Mouse (Mus musculus): Measurements from ENCODE around the gene Emc6. TPM values are rescaled to one million over a fixed set of nuclear protein-coding genes. Genes with fewer than 3 reads are reported as not detected.

The Emc6 gene
- polyA plus RNA-seq (2015; fragmentation: Nextera tagmentation; extraction: Ambion mirVana), result 91.9 and 95.4 TPM in 2 replicates

- under 1% methylated on average over 81 of the region's 81 CpGs for whole genome bisulfite sequencing
Measured at GRCm38 (mm10) chr11:73176608-73177508, at the start of gene Emc6, which contains the start of gene Tax1bp3. Gene Emc6 (minus strand): TSS chr11:73177037. Gene Tax1bp3 (plus strand): TSS chr11:73177083.

GRCm38 (mm10) chr11:73225856-73226255 is 49.0 kb upstream of the Emc6 start:
- no peak for ATAC-seq (ENCODE audit: insufficient number of reproducible peaks, low FRiP score, low TSS enrichment, low read depth)
- WGBS, result 87% methylated on average over 6 of the region's 6 CpGs
- Histone ChIP-seq H3K9me3 (no peaks in the 10 kb centered on the region), H3K9ac (no peak overlapping the region), H3K4me2 (no peak overlapping the region), H3K27me3 (no peaks in the 10 kb centered on the region), H3K27ac (no peak overlapping the region), H3K4me3 (no peak overlapping the region), H3K4me1 (no peaks in the 10 kb centered on the region), H3K36me3 (no peaks in the 10 kb centered on the region)

More at GRCm38 (mm10) chr11:73176608-73177508, at the start of gene Emc6, which contains the start of gene Tax1bp3:
- H3K9ac ChIP-seq, result peak within 1 kb of the TSS; percentile 86
- ATAC-seq (ENCODE audit: insufficient number of reproducible peaks, low FRiP score, low TSS enrichment, low read depth), result peak; percentile 97
- H3K4me1 ChIP-seq, result peaks cover 35% of the 10 kb centered on the region
- peak within 1 kb of the TSS; percentile 60 for H3K4me2 ChIP-seq
- H3K27me3 ChIP-seq, result no peaks in the 10 kb centered on the region
- no peaks in the 10 kb centered on the region for H3K9me3 ChIP-seq
- peak within 1 kb of the TSS; percentile 78 for H3K4me3 ChIP-seq
- peaks cover 20% of the 10 kb centered on the region for H3K36me3 ChIP-seq
- H3K27ac ChIP-seq, result peak within 1 kb of the TSS; percentile 96

- H3K4me2 ChIP-seq, result no peak overlapping the region
- H3K9ac ChIP-seq, result no peak overlapping the region
- no peak overlapping the region for H3K27ac ChIP-seq
- no peaks in the 10 kb centered on the region for H3K9me3 ChIP-seq
- H3K36me3 ChIP-seq, result no peaks in the 10 kb centered on the region
- H3K27me3 ChIP-seq, result no peaks in the 10 kb centered on the region
- no peaks in the 10 kb centered on the region for H3K4me1 ChIP-seq
- no peak for ATAC-seq (ENCODE audit: insufficient number of reproducible peaks, low FRiP score, low TSS enrichment, low read depth)
- no peak overlapping the region for H3K4me3 ChIP-seq
- 73% methylated on average over 2 of the region's 2 CpGs for WGBS
Measured at GRCm38 (mm10) chr11:73223966-73224365, 47.1 kb upstream of the Emc6 start.

- no peak overlapping the region for H3K27ac ChIP-seq
- 37% methylated on average over 5 of the region's 5 CpGs for WGBS
- H3K4me1 ChIP-seq, result no peaks in the 10 kb centered on the region
- no peak for ATAC-seq (ENCODE audit: insufficient number of reproducible peaks, low FRiP score, low TSS enrichment, low read depth)
- no peak overlapping the region for H3K9ac ChIP-seq
- H3K36me3 ChIP-seq, result no peaks in the 10 kb centered on the region
- no peak overlapping the region for H3K4me2 ChIP-seq
- H3K9me3 ChIP-seq, result no peaks in the 10 kb centered on the region
- no peaks in the 10 kb centered on the region for H3K27me3 ChIP-seq
- no peak overlapping the region for H3K4me3 ChIP-seq
Measured at GRCm38 (mm10) chr11:73222846-73223245, 46.0 kb upstream of the Emc6 start.

- H3K9ac ChIP-seq, result no peak overlapping the region
- 71% methylated on average over 1 of the region's 1 CpGs for whole genome bisulfite sequencing
Measured at GRCm38 (mm10) chr11:73220651-73221050, 43.8 kb upstream of the Emc6 start.

GRCm38 (mm10) chr11:73219671-73220070 is 42.8 kb upstream of the Emc6 start:
- Histone ChIP-seq H3K4me1 (no peaks in the 10 kb centered on the region), H3K9ac (no peak overlapping the region), H3K9me3 (no peaks in the 10 kb centered on the region), H3K27me3 (no peaks in the 10 kb centered on the region), H3K27ac (no peak overlapping the region), H3K36me3 (no peaks in the 10 kb centered on the region), H3K4me2 (no peak overlapping the region), H3K4me3 (no peak overlapping the region)
- 66% methylated on average over 2 of the region's 2 CpGs for WGBS
- no peak for ATAC-seq (ENCODE audit: insufficient number of reproducible peaks, low FRiP score, low TSS enrichment, low read depth)

More at GRCm38 (mm10) chr11:73220651-73221050, 43.8 kb upstream of the Emc6 start:
- Histone ChIP-seq H3K27ac (no peak overlapping the region), H3K4me2 (no peak overlapping the region), H3K27me3 (no peaks in the 10 kb centered on the region), H3K4me1 (no peaks in the 10 kb centered on the region), H3K4me3 (no peak overlapping the region), H3K9me3 (no peaks in the 10 kb centered on the region), H3K36me3 (no peaks in the 10 kb centered on the region)
- no peak for ATAC-seq (ENCODE audit: insufficient number of reproducible peaks, low FRiP score, low TSS enrichment, low read depth)

GRCm38 (mm10) chr11:73213956-73214355 is 37.1 kb upstream of the Emc6 start:
- ATAC-seq (ENCODE audit: insufficient number of reproducible peaks, low FRiP score, low TSS enrichment, low read depth), result no peak
- Histone ChIP-seq H3K4me2 (no peak overlapping the region), H3K4me3 (no peak overlapping the region), H3K4me1 (no peaks in the 10 kb centered on the region), H3K27ac (no peak overlapping the region), H3K9ac (no peak overlapping the region), H3K27me3 (no peaks in the 10 kb centered on the region), H3K9me3 (no peaks in the 10 kb centered on the region), H3K36me3 (no peaks in the 10 kb centered on the region)
- WGBS, result 66% methylated on average over 3 of the region's 3 CpGs

- 74% methylated on average over 2 of the region's 2 CpGs for WGBS
- no peaks in the 10 kb centered on the region for H3K4me1 ChIP-seq
- H3K27ac ChIP-seq, result no peak overlapping the region
- H3K9ac ChIP-seq, result no peak overlapping the region
- H3K4me3 ChIP-seq, result no peak overlapping the region
- no peaks in the 10 kb centered on the region for H3K27me3 ChIP-seq
- ATAC-seq (ENCODE audit: insufficient number of reproducible peaks, low FRiP score, low TSS enrichment, low read depth), result no peak
- no peak overlapping the region for H3K4me2 ChIP-seq
- no peaks in the 10 kb centered on the region for H3K9me3 ChIP-seq
- no peaks in the 10 kb centered on the region for H3K36me3 ChIP-seq
Measured at GRCm38 (mm10) chr11:73207621-73208020, 30.8 kb upstream of the Emc6 start.

- WGBS, result 59% methylated on average over 7 of the region's 7 CpGs
Measured at GRCm38 (mm10) chr11:73205194-73205593, 28.4 kb upstream of the Emc6 start.

GRCm38 (mm10) chr11:73203895-73204294 is 27.1 kb upstream of the Emc6 start:
- H3K9me3 ChIP-seq, result no peaks in the 10 kb centered on the region
- WGBS, result 82% methylated on average over 8 of the region's 8 CpGs

More at GRCm38 (mm10) chr11:73205194-73205593, 28.4 kb upstream of the Emc6 start:
- no peak overlapping the region for H3K9ac ChIP-seq
- H3K36me3 ChIP-seq, result no peaks in the 10 kb centered on the region
- no peak overlapping the region for H3K27ac ChIP-seq
- no peaks in the 10 kb centered on the region for H3K27me3 ChIP-seq
- H3K4me1 ChIP-seq, result peaks cover 6% of the 10 kb centered on the region; the same call in 1 of the 2 replicates
- no peak overlapping the region for H3K4me2 ChIP-seq
- no peak overlapping the region for H3K4me3 ChIP-seq
- H3K9me3 ChIP-seq, result no peaks in the 10 kb centered on the region
- no peak for ATAC-seq (ENCODE audit: insufficient number of reproducible peaks, low FRiP score, low TSS enrichment, low read depth)

GRCm38 (mm10) chr11:73201597-73201996 is 24.8 kb upstream of the Emc6 start:
- no peak for ATAC-seq (ENCODE audit: insufficient number of reproducible peaks, low FRiP score, low TSS enrichment, low read depth)
- WGBS, result 28% methylated on average over 4 of the region's 4 CpGs
- no peak overlapping the region for H3K9ac ChIP-seq
- no peaks in the 10 kb centered on the region for H3K36me3 ChIP-seq
- H3K27ac ChIP-seq, result no peak overlapping the region
- no peak overlapping the region for H3K4me3 ChIP-seq
- peaks cover 22% of the 10 kb centered on the region for H3K4me1 ChIP-seq
- H3K9me3 ChIP-seq, result no peaks in the 10 kb centered on the region
- H3K4me2 ChIP-seq, result no peak overlapping the region
- H3K27me3 ChIP-seq, result no peaks in the 10 kb centered on the region

More at GRCm38 (mm10) chr11:73203895-73204294, 27.1 kb upstream of the Emc6 start:
- Histone ChIP-seq H3K27ac (no peak overlapping the region), H3K4me2 (no peak overlapping the region), H3K4me1 (peaks cover 12% of the 10 kb centered on the region), H3K9ac (no peak overlapping the region), H3K36me3 (no peaks in the 10 kb centered on the region), H3K27me3 (no peaks in the 10 kb centered on the region), H3K4me3 (no peak overlapping the region)
- ATAC-seq (ENCODE audit: insufficient number of reproducible peaks, low FRiP score, low TSS enrichment, low read depth), result no peak

GRCm38 (mm10) chr11:73201021-73201420 is 24.2 kb upstream of the Emc6 start:
- H3K27ac ChIP-seq, result no peak overlapping the region
- 48% methylated on average over 2 of the region's 2 CpGs for WGBS

More at GRCm38 (mm10) chr11:73201021-73201420, 24.2 kb upstream of the Emc6 start:
- Histone ChIP-seq H3K9ac (no peak overlapping the region), H3K4me1 (peaks cover 22% of the 10 kb centered on the region), H3K9me3 (no peaks in the 10 kb centered on the region), H3K27me3 (no peaks in the 10 kb centered on the region), H3K4me3 (no peak overlapping the region), H3K4me2 (no peak overlapping the region), H3K36me3 (no peaks in the 10 kb centered on the region)
- ATAC-seq (ENCODE audit: insufficient number of reproducible peaks, low FRiP score, low TSS enrichment, low read depth), result no peak

All from limb, embryonic 15.5 days (tissue).